Mouse (Mus musculus) brain, adult 2 months (tissue): Measurements from ENCODE around the gene Prim2.

Source experiments
- DNase-seq: peaks from one replicate; pipeline ENCODE4 v3.0.0; 2011; ENCODE audit warnings: low read depth, low spot score

The Prim2 gene

GRCm38 (mm10) chr1:33604087-33604699 lies 65.4 kb downstream of the Prim2 start:
- DNase-seq = no peak

GRCm38 (mm10) chr1:33599698-33600097 lies 69.9 kb downstream of the Prim2 start:
- DNase-seq = no peak

GRCm38 (mm10) chr1:33599019-33599667 lies 70.5 kb downstream of the Prim2 start:
- no peak for DNase-seq

- DNase-seq = no peak
Measured at GRCm38 (mm10) chr1:33597043-33597442, 72.6 kb downstream of the Prim2 start.

- DNase-seq = no peak
Measured at GRCm38 (mm10) chr1:33595936-33596335, 73.7 kb downstream of the Prim2 start.

- no peak for DNase-seq
Measured at GRCm38 (mm10) chr1:33594966-33595365, 74.6 kb downstream of the Prim2 start.

- no peak for DNase-seq
Measured at GRCm38 (mm10) chr1:33593718-33594388, 75.7 kb downstream of the Prim2 start.

GRCm38 (mm10) chr1:33591997-33592608 lies 77.5 kb downstream of the Prim2 start:
- DNase-seq = no peak

GRCm38 (mm10) chr1:33590556-33591411 lies 78.8 kb downstream of the Prim2 start:
- peak; percentile 21 for DNase-seq

GRCm38 (mm10) chr1:33589531-33589930 lies 80.1 kb downstream of the Prim2 start:
- DNase-seq = no peak

- no peak for DNase-seq
Measured at GRCm38 (mm10) chr1:33588557-33588956, 81.0 kb downstream of the Prim2 start.

- no peak for DNase-seq
Measured at GRCm38 (mm10) chr1:33584590-33584978, 85.0 kb downstream of the Prim2 start.

GRCm38 (mm10) chr1:33583817-33584589 lies 85.6 kb downstream of the Prim2 start:
- DNase-seq = peak; percentile 57

GRCm38 (mm10) chr1:33578593-33578992 lies 91.0 kb downstream of the Prim2 start:
- no peak for DNase-seq

GRCm38 (mm10) chr1:33574459-33574858 lies 95.1 kb downstream of the Prim2 start:
- no peak for DNase-seq

- peak; percentile 19 for DNase-seq
Measured at GRCm38 (mm10) chr1:33565764-33566401, 103.7 kb downstream of the Prim2 start.

- DNase-seq = no peak
Measured at GRCm38 (mm10) chr1:33564032-33564431, 105.6 kb downstream of the Prim2 start.

GRCm38 (mm10) chr1:33563611-33564010 lies 106.0 kb downstream of the Prim2 start:
- no peak for DNase-seq

GRCm38 (mm10) chr1:33556638-33557037 lies 113.0 kb downstream of the Prim2 start:
- DNase-seq = no peak

GRCm38 (mm10) chr1:33555626-33556025 lies 114.0 kb downstream of the Prim2 start:
- no peak for DNase-seq
